ENCODE assay signal across 1 mouse cellular context in the genomic region with DNA sequence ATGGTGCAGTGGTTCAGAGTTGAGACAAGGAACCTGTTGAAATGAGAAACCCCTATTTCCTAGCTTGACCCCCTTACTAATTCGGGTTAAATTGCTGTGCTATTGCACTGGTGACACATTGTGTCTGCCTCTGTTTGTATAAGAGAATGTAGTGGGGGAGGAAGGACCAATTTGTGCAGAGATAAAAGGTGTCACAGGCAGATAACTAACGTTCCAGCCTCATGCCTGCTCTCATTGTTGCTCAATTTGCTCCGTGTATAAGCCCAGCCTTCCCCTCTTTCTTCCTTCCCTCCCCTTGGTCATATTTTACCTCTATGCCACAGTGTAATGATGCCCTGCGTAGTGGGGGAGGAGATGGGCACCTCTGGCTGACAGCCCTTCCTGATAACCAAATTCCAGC.
A peak's percentile ranks its signal among the peaks of the same experiment; 100 is the strongest.
TF ChIP-seq lines count a peak whose summit lies in the region.

No protein-coding gene starts in this region.

TF ChIP-seq in MEL, 35 proteins besides CTCF, POLR2A, EP300 and RAD21 (continued from another document):
- TF ChIP-seq KAT2A (conservative IDR thresholded peaks at IDR 0.05; ENCODE audit: low read depth, low read length): peak; percentile 30; the same call in 1 of the 2 replicates
- no peak for TF ChIP-seq NRF1 (IDR thresholded peaks at IDR 0.05; ENCODE audit: insufficient read depth, low read depth, low read length, poor library complexity, severe bottlenecking)
- TF ChIP-seq MXI1 (IDR thresholded peaks at IDR 0.05; ENCODE audit: low read depth, low read length): peak; percentile 43; the same call in 1 of the 2 replicates
- TF ChIP-seq MYB (IDR thresholded peaks at IDR 0.05; ENCODE audit: low read depth, low read length): peak; percentile 84; the same call in 1 of the 2 replicates
- TF ChIP-seq MYC (IDR thresholded peaks at IDR 0.05; ENCODE audit: low read depth, low read length): peak; percentile 70; the same call in 1 of the 2 replicates
